Mouse (Mus musculus) lung, embryonic 15.5 days (tissue): ENCODE data around the gene Sh3gl2. TPM values are rescaled to one million over a fixed set of nuclear protein-coding genes. Genes with fewer than 3 reads are reported as not detected.

Experiments
- ATAC-seq: fragments of 200-750 bp; cut with Nextera tagmentation; 2 replicates; pipeline ENCODE4 v1.8.0; 2017; ENCODE audit warnings: moderate number of reproducible peaks, borderline replicate concordance; ENCODE audit not compliant: low FRiP score, low TSS enrichment; ENCODE audit errors: extremely low read depth
- H3K27ac ChIP-seq: fragments of 300-500 bp; sonication (generic); 2 replicates; pipeline ENCODE4 v1.5.1; 2015; ENCODE audit warnings: moderate library complexity, mild to moderate bottlenecking, inconsistent platforms
- H3K27me3 ChIP-seq: fragments of 300-500 bp; sonication (generic); 2 replicates; pipeline ENCODE4 v1.6.1; 2015; ENCODE audit warnings: inconsistent platforms
- H3K36me3 ChIP-seq: fragments of 300-500 bp; sonication (generic); 2 replicates; pipeline ENCODE4 v1.6.1; 2015; ENCODE audit warnings: inconsistent platforms
- H3K4me1 ChIP-seq: fragments of 300-500 bp; sonication (generic); 2 replicates; pipeline ENCODE4 v1.6.1; 2015; ENCODE audit warnings: inconsistent platforms
- H3K4me2 ChIP-seq: fragments of 300-500 bp; sonication (generic); 2 replicates; pipeline ENCODE4 v1.6.1; 2015; ENCODE audit warnings: inconsistent platforms, mild to moderate bottlenecking, moderate library complexity
- H3K4me3 ChIP-seq: fragments of 300-500 bp; sonication (generic); 2 replicates; pipeline ENCODE4 v1.5.1; 2015; ENCODE audit warnings: mild to moderate bottlenecking, inconsistent platforms
- H3K9ac ChIP-seq: fragments of 300-500 bp; sonication (generic); 2 replicates; pipeline ENCODE4 v1.6.1; 2015; ENCODE audit warnings: inconsistent platforms
- H3K9me3 ChIP-seq: fragments of 300-500 bp; sonication (generic); 2 replicates; pipeline ENCODE4 v1.6.1; 2016; ENCODE audit warnings: inconsistent platforms
- WGBS: fragments of 180-500 bp; shearing (Covaris S2); methylation state at CpG from one replicate; pipeline ENCODE4 v1.1.7; 2015; 5-methylcytosine and 5-hydroxymethylcytosine counted together
- polyA plus RNA-seq: library from polyadenylated mRNA; unstranded; fragments of >200 nt; fragmentation: Nextera tagmentation; extraction: Ambion mirVana; gene quantifications from 2 replicates; pipeline ENCODE4 v1.2.1, GENCODE M21; 2015

The Sh3gl2 gene
- polyA plus RNA-seq, 1 experiment from 2014 or later: 7.0 TPM

DNA sequence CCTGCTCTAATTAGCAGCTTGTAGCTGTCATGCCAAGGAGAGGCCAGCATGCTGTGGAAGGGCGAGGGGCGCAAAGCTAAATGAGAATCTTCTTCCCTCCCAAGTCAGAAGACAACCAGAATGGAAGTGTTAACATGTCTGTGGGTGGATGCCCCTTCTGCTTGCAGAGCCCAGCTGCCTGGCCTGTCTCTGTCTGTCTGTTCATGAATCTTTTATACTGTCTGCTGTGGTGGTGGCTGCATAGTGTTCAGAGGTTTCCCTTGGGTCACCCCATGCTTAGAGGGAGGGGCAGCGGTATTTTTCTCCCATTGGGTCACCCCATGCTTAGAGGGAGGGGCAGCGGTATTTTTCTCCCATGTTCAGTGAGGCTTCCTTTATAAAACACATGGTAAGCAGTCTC, 68.0 kb downstream of the Sh3gl2 start:
- Histone ChIP-seq H3K9ac (no peak overlapping the region), H3K9me3 (no peaks in the 10 kb centered on the region), H3K4me3 (no peak overlapping the region), H3K27me3 (no peaks in the 10 kb centered on the region), H3K4me1 (no peaks in the 10 kb centered on the region), H3K4me2 (no peak overlapping the region), H3K27ac (no peak overlapping the region), H3K36me3 (no peaks in the 10 kb centered on the region)
- 84% methylated on average over 4 of the region's 4 CpGs for WGBS
- no peak for ATAC-seq

DNA sequence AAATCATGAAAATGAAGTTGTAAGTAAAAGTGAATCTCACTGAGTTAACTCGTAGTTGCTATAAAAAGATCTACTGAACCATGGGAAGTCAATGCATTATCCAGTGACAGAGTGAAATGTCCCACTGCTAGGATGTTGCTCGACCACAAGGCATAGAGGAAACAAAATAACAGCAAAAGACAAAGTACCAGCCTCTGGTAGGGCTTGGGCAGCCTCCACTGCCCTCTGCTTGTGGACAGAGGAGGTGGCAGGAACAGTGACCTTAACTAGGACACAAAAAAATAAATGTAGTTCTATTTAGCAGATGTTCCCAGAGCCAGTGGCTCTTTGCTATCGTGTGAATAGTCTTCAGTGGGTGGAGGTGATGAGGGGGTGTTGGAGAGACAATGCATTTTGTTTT, 68.5 kb downstream of the Sh3gl2 start:
- no peak overlapping the region for H3K27ac ChIP-seq
- no peak overlapping the region for H3K9ac ChIP-seq
- no peaks in the 10 kb centered on the region for H3K36me3 ChIP-seq
- H3K4me1 ChIP-seq: no peaks in the 10 kb centered on the region
- WGBS: 73% methylated on average over 3 of the region's 3 CpGs
- H3K4me2 ChIP-seq: no peak overlapping the region
- no peaks in the 10 kb centered on the region for H3K9me3 ChIP-seq
- H3K4me3 ChIP-seq: no peak overlapping the region
- H3K27me3 ChIP-seq: no peaks in the 10 kb centered on the region
- ATAC-seq: no peak

- Histone ChIP-seq H3K27ac (no peak overlapping the region), H3K36me3 (no peaks in the 10 kb centered on the region), H3K9me3 (no peaks in the 10 kb centered on the region), H3K9ac (no peak overlapping the region), H3K4me3 (no peak overlapping the region), H3K4me2 (no peak overlapping the region), H3K27me3 (no peaks in the 10 kb centered on the region), H3K4me1 (no peaks in the 10 kb centered on the region)
- no peak for ATAC-seq
- 92% methylated on average over 9 of the region's 9 CpGs for WGBS
Observed at GRCm38 (mm10) chr4:85283151-85283550, 78.2 kb downstream of the Sh3gl2 start.

- H3K27me3 ChIP-seq: no peaks in the 10 kb centered on the region
- no peak overlapping the region for H3K4me3 ChIP-seq
- no peak overlapping the region for H3K9ac ChIP-seq
- no peaks in the 10 kb centered on the region for H3K36me3 ChIP-seq
- no peak for ATAC-seq
- H3K4me2 ChIP-seq: no peak overlapping the region
- WGBS: 53% methylated on average over 1 of the region's 1 CpGs
- no peak overlapping the region for H3K27ac ChIP-seq
- H3K9me3 ChIP-seq: no peaks in the 10 kb centered on the region
- H3K4me1 ChIP-seq: no peaks in the 10 kb centered on the region
Observed at GRCm38 (mm10) chr4:85289990-85290389, 85.1 kb downstream of the Sh3gl2 start.

DNA sequence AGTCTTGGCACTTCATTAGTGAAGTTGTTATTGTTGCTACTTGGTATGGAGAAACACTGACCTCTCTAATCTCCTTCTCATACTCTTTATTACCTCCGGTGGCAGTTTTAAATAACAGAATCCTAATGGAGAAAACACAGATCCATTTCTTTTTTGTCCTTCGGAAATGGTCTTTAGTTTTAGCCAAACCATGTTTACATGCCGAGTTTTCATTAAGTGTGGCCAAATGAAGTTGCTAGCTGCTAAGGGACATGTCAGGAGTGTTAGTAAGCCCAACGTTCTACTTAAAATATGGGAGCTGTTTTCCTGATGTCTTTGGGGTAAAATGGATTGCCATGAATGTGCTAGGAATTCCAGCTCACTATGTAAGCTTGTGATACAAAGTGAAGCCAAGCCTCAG, 86.4 kb downstream of the Sh3gl2 start:
- Histone ChIP-seq H3K9me3 (no peaks in the 10 kb centered on the region), H3K4me1 (no peaks in the 10 kb centered on the region), H3K27me3 (no peaks in the 10 kb centered on the region), H3K27ac (no peak overlapping the region), H3K4me2 (no peak overlapping the region), H3K4me3 (no peak overlapping the region), H3K9ac (no peak overlapping the region), H3K36me3 (no peaks in the 10 kb centered on the region)
- 28% methylated on average over 4 of the region's 4 CpGs for WGBS
- ATAC-seq: no peak

DNA sequence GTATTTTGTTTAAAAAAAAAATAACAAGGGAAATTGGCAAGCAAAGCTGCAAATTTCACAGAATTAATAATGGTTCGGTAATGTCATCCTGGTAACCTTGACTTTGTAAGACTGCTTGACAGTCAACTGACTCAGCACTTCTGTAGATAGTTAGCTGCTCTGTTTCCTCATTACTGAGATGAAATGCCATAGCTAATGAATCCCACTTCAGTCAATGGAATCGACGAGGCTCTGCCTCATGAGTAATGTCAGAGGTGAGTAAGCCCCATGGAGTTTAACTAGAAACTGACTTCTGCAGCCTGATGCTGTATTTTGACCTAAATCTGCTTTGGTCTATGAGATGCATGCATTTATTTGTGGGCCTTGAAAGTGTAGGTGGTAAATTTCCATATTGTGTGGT, 88.4 kb downstream of the Sh3gl2 start:
- no peaks in the 10 kb centered on the region for H3K36me3 ChIP-seq
- no peak overlapping the region for H3K4me3 ChIP-seq
- H3K4me1 ChIP-seq: no peaks in the 10 kb centered on the region
- no peaks in the 10 kb centered on the region for H3K9me3 ChIP-seq
- 73% methylated on average over 3 of the region's 3 CpGs for WGBS
- no peak overlapping the region for H3K9ac ChIP-seq
- H3K4me2 ChIP-seq: no peak overlapping the region
- no peak overlapping the region for H3K27ac ChIP-seq
- H3K27me3 ChIP-seq: no peaks in the 10 kb centered on the region
- ATAC-seq: no peak

GRCm38 (mm10) chr4:85300610-85301405, 95.9 kb downstream of the Sh3gl2 start:
- Histone ChIP-seq H3K27ac (no peak overlapping the region), H3K4me3 (no peak overlapping the region), H3K9ac (no peak overlapping the region), H3K4me2 (no peak overlapping the region), H3K4me1 (no peaks in the 10 kb centered on the region), H3K9me3 (no peaks in the 10 kb centered on the region), H3K36me3 (no peaks in the 10 kb centered on the region), H3K27me3 (no peaks in the 10 kb centered on the region)
- ATAC-seq: no peak
- WGBS: 79% methylated on average over 6 of the region's 6 CpGs

DNA sequence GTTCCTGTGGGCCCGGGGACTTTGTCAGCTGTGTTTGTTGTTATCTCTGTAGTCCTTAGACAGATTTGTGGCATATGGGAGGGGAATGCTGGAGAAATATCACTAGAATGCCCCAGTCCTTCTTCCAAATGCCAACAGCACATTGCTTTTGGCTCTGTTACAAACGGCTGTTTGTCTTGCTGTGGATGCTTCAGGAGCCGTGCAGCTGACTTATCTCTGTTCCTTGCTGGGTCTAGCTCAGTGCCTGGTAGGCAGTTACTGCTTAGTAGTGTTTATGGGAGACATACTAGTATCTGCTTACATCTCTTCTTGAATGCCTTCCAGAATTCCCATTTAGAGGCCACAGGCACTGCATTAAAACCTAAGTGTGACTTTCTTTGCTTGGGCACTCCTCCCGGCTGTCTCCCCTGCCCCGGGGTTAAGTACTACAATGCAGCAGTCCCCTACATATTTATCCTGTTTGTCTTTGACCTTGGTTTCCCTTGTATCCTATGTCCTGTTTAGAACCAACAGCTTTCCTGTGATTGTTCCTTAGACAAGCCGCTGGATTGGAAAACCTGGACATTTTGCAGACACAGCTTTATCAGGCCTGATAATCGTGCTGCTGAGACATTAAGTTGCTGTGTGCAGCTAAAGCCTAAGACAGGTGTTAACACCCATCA, 101.1 kb downstream of the Sh3gl2 start:
- Histone ChIP-seq H3K4me1 (no peaks in the 10 kb centered on the region), H3K4me3 (no peak overlapping the region), H3K9ac (no peak overlapping the region), H3K9me3 (no peaks in the 10 kb centered on the region), H3K36me3 (no peaks in the 10 kb centered on the region), H3K4me2 (no peak overlapping the region), H3K27ac (peak overlapping the region; percentile 41), H3K27me3 (no peaks in the 10 kb centered on the region)
- 49% methylated on average over 7 of the region's 7 CpGs for WGBS
- peak; percentile 57 for ATAC-seq

GRCm38 (mm10) chr4:85319092-85319491, 114.2 kb downstream of the Sh3gl2 start:
- Histone ChIP-seq H3K9ac (no peak overlapping the region), H3K4me1 (no peaks in the 10 kb centered on the region), H3K27me3 (no peaks in the 10 kb centered on the region), H3K4me2 (no peak overlapping the region), H3K9me3 (no peaks in the 10 kb centered on the region), H3K4me3 (no peak overlapping the region), H3K27ac (no peak overlapping the region), H3K36me3 (no peaks in the 10 kb centered on the region)
- no peak for ATAC-seq
- WGBS: 66% methylated on average over 3 of the region's 3 CpGs

DNA sequence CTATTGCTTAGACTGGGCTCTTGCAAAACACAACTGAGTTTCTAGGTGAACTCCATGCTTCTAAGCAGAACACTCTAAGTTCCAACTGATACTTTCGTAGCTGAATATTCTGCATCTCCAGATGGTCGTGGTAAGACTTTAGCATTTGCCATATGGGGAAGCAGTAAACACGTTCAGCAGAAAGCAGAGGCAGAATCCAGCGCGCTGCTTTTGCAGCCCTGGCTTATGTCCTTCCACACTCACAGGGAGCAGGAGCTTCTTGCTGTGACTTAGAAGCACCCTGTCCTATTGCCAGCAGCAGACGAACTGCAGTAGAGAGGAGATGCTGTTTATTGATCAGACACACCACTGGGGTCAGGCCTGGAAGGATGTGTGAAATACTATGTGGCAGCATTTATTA, 120.5 kb downstream of the Sh3gl2 start:
- H3K4me2 ChIP-seq: no peak overlapping the region
- ATAC-seq: no peak
- no peaks in the 10 kb centered on the region for H3K4me1 ChIP-seq
- no peaks in the 10 kb centered on the region for H3K36me3 ChIP-seq
- H3K9me3 ChIP-seq: no peaks in the 10 kb centered on the region
- H3K27me3 ChIP-seq: no peaks in the 10 kb centered on the region
- no peak overlapping the region for H3K4me3 ChIP-seq
- no peak overlapping the region for H3K9ac ChIP-seq
- 69% methylated on average over 6 of the region's 6 CpGs for WGBS
- H3K27ac ChIP-seq: no peak overlapping the region

- no peak for ATAC-seq
- no peaks in the 10 kb centered on the region for H3K27me3 ChIP-seq
- no peaks in the 10 kb centered on the region for H3K9me3 ChIP-seq
- H3K4me1 ChIP-seq: no peaks in the 10 kb centered on the region
- no peak overlapping the region for H3K27ac ChIP-seq
- no peaks in the 10 kb centered on the region for H3K36me3 ChIP-seq
- H3K4me3 ChIP-seq: no peak overlapping the region
- WGBS: 78% methylated on average over 1 of the region's 1 CpGs
- H3K9ac ChIP-seq: no peak overlapping the region
- H3K4me2 ChIP-seq: no peak overlapping the region
Observed at GRCm38 (mm10) chr4:85326052-85326451, 121.1 kb downstream of the Sh3gl2 start.

DNA sequence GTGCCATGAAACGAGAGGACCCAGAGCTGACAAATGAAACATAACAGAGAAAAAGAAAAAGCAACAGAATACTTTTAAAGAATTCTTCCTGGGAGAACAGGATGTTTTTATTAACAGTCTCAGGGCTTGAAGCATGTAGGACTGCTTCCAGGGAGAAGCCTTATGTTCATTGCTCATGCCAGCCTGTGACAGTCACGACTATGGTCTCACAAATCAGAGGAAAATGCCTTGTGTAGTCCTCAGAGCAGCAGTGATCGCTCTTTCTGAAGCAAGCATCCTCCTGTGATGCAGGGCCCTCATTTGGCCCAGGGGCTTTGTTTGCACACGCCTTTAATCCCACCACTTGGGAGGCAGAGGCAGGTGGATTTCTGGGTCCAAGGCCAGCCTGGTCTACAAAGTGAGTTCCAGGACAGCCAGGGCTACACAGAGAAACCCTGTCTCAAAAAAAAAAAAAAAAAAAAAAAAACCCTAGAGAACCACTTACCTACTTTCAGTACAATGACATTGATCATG, 129.8 kb downstream of the Sh3gl2 start:
- no peak overlapping the region for H3K4me3 ChIP-seq
- no peaks in the 10 kb centered on the region for H3K27me3 ChIP-seq
- no peaks in the 10 kb centered on the region for H3K4me1 ChIP-seq
- 75% methylated on average over 4 of the region's 4 CpGs for WGBS
- H3K27ac ChIP-seq: no peak overlapping the region
- ATAC-seq: no peak
- no peak overlapping the region for H3K9ac ChIP-seq
- H3K9me3 ChIP-seq: no peaks in the 10 kb centered on the region
- H3K4me2 ChIP-seq: no peak overlapping the region
- H3K36me3 ChIP-seq: no peaks in the 10 kb centered on the region
